ENCODE assay signal across 8 mouse cellular contexts in the genomic region with DNA sequence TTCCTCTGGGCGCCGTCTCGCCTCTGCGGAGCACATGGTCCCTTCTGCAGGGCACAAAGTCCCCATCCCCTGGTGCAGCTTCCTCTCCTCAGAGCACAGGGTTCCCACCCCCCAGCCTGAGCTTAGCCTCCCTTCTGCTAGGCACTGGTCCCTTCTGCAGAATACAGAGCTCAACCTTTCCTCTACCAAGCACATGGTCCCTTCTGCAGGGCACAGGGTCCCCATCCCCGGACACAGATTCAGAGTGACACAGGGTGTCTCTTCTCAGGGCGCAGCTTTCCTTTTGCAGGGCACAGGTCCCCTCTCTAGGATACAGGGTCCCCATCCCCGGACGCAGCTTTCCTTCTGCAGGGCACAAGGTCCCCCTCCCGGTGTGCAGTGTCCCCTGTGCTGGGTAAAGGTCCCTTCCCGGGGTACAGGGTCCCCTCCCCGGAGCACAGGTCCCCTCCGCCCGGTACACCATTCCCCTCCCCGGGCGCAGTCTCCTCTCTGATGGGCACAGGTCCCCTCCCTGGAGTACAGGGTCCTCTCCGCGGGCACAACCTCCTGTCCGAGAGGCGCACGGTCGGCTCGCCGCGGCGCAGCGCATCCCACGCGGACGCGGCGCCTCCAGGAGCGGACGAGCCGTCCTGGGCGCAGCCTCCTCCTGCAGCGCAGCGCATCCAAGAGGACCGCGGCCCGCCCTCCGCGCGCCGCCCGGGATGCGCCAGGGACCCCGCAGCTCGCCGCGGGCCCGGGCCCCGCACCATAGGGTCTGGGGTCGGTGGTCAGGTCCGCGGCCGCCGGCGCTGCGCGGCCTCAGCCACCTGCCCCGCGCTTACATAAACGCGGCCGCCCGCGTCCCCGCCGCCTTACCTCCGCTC. TPM values are rescaled to one million over a fixed set of nuclear protein-coding genes. Genes with fewer than 3 reads are reported as not detected.
DNase-seq lines count a peak whose midpoint lies in the region; ATAC-seq and TF ChIP-seq lines count a peak whose summit lies in the region.

No protein-coding gene starts in this region.

- ATAC-seq in forebrain, embryonic 14.5 days, result peak; percentile 81
- ATAC-seq in inflammation-experienced regulatory T-cells, adult 6 months, result peak; percentile 29

- H3K27ac ChIP-seq in forebrain, embryonic 14.5 days (ENCODE audit: low read depth, low read length), result no peak overlapping the region; the same call in 1 of the 2 replicates

- no peak for TF ChIP-seq CTCF in C2C12 (IDR thresholded peaks at IDR 0.05; ENCODE audit: control insufficient read depth, insufficient read depth, insufficient read length)

- DNase-seq in adrenal gland, adult (ENCODE audit: inconsistent age in 2 of 2, low spot score in 1 of 2), result peak; percentile 51 to 79
- DNase-seq in adrenal gland, postnatal 4 days (ENCODE audit: low spot score in 2 of 2), result no peak
- peak; percentile 47 to 74 for DNase-seq in cerebellum, adult 18-20 months
- peak; percentile 39 for DNase-seq in forebrain, embryonic 14.5 days (ENCODE audit: low spot score)
- peak; percentile 43 for DNase-seq in mesoderm, embryonic 11.5 days (ENCODE audit: low read depth, low spot score)
- DNase-seq in testis, postnatal 10 days (ENCODE audit: low spot score), result peak; percentile 66

- peaks cover 20% of the 10 kb centered on the region for H3K79me2 ChIP-seq in C2C12 (ENCODE audit: control insufficient read depth, insufficient read depth)

- H3K27me3 ChIP-seq in C2C12 (ENCODE audit: control insufficient read depth, insufficient read depth, insufficient read length), result no peaks in the 10 kb centered on the region
- H3K27me3 ChIP-seq in forebrain, embryonic 14.5 days (replicated peaks; ENCODE audit: control insufficient read depth, insufficient read depth, low read length), result 0 out of 2 replicates have a peak, but pooled peaks cover 5% of the 10 kb centered on the region

- H3K4me2 ChIP-seq in forebrain, embryonic 14.5 days (ENCODE audit: low read length), result peak overlapping the region; percentile 96

- 1% methylated on average over 60 of the region's 70 CpGs for WGBS in forebrain, embryonic 14.5 days

- peak overlapping the region; percentile 75 for H3ac ChIP-seq in C2C12 (ENCODE audit: control insufficient read depth, insufficient read length, low read depth)

- H3K4me1 ChIP-seq in forebrain, embryonic 14.5 days (ENCODE audit: control insufficient read depth, insufficient read depth, low read length), result peaks cover 8% of the 10 kb centered on the region

- H3K9ac ChIP-seq in forebrain, embryonic 14.5 days (ENCODE audit: low read length), result peak overlapping the region; percentile 81

- H3K4me3 ChIP-seq in C2C12 (ENCODE audit: insufficient read depth, poor library complexity, severe bottlenecking), result peak overlapping the region; percentile 56
- peak overlapping the region; percentile 75 for H3K4me3 ChIP-seq in forebrain, embryonic 14.5 days (ENCODE audit: low read depth, low read length)

- H3K9me3 ChIP-seq in forebrain, embryonic 14.5 days (replicated peaks; ENCODE audit: control insufficient read depth, low read length), result no peaks in the 10 kb centered on the region

- no peaks in the 10 kb centered on the region for H3K36me3 ChIP-seq in C2C12 (ENCODE audit: control insufficient read depth, insufficient read depth)
- H3K36me3 ChIP-seq in forebrain, embryonic 14.5 days (ENCODE audit: control insufficient read depth, insufficient read depth, low read length), result no peaks in the 10 kb centered on the region

- H3K79me3 ChIP-seq in C2C12 (ENCODE audit: low read depth), result peaks cover 2% of the 10 kb centered on the region

TF ChIP-seq in C2C12, 6 proteins besides CTCF, POLR2A, EP300 and RAD21:
- TF ChIP-seq USF1 (IDR thresholded peaks at IDR 0.05; ENCODE audit: low read depth) (no peak), CEBPB (IDR thresholded peaks at IDR 0.05; ENCODE audit: low read depth) (no peak), FOSL1 (IDR thresholded peaks at IDR 0.05; ENCODE audit: insufficient read depth, low read length, poor library complexity, severe bottlenecking) (no peak), MAX (IDR thresholded peaks at IDR 0.05) (no peak), MYOD1 (IDR thresholded peaks at IDR 0.05; ENCODE audit: control insufficient read depth, insufficient read length, low read depth) (no peak)

RNA-seq across cellular contexts. Expression of gene Adarb1, which starts 0.6 kb away (rescaled TPM):
- 10 to 100 TPM; 16.0 to 16.2 TPM for total RNA-seq in adrenal gland, postnatal 4 days (2021)
- polyA plus RNA-seq in C2C12 (2012; fragmentation: generic; extraction: Trizol), result 3.3 TPM
- polyA plus RNA-seq in forebrain, embryonic 14.5 days (2014; fragmentation: Nextera tagmentation; extraction: Ambion mirVana), result 7.8 and 10.3 TPM in 2 replicates
- polyA plus RNA-seq in inflammation-experienced regulatory T-cells, adult 6 months (2017; shearing (Covaris generic)), result under 1 TPM; 0.55 to 0.74 (median 0.63) TPM

Comparison
In these comparisons a context has a peak if more than half of its experiments do, and no peak if none do; other contexts are left out.
1. DNase-seq: peak in adrenal gland, adult (2 of 2), cerebellum, adult 18-20 months (2 of 2), forebrain, embryonic 14.5 days (single experiment), mesoderm, embryonic 11.5 days (single experiment) and testis, postnatal 10 days (single experiment); none in adrenal gland, postnatal 4 days (0 of 2).